Mouse (Mus musculus): ENCODE results near the gene Dync1li1.

Gene Dync1li1

GRCm38 (mm10) chr9:114771565-114771964 lies 83.0 kb downstream of the Dync1li1 start:
- no peak for DNase-seq

Data from right cerebral cortex, adult 18-20 months (tissue).